Mouse (Mus musculus): ENCODE measurements around the gene Clcnka. TPM values are rescaled to one million over a fixed set of nuclear protein-coding genes. Genes with fewer than 3 reads are reported as not detected.

Clcnka gene
- total RNA-seq (2021), result not detected
- long read RNA-seq, experiment 1, result 0 reads
- long read RNA-seq, experiment 2, result 0 reads

DNA sequence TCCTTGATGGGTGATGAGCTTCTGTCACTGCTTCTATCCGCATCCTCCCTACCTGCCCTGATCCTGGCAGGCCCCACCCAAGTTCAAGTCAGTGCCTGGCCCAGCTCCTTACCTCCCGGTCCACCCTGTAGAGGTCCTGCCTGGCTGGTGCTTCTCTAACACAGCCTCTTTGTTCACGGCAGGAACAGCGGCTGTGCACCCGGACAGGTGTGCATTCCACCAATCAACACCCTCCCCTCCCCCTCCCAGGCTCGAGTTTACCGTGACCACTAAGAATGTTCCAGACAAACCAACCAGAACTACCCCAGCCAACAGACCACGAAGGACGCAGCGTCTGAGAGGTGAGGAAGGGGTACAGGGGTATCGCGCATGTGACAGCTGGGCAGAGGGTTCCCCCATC is at the start of gene Clcnka:
Clcnka (minus strand) TSS at position 180 of the 400 bp plus-strand sequence.
- DNase-seq, result no peak
- intact Hi-C loops (cut with DNase I), result loop anchor here (5.0 kb wide), 1 partner anchor 444 kb away; no protein-coding TSS in a partner anchor

DNA sequence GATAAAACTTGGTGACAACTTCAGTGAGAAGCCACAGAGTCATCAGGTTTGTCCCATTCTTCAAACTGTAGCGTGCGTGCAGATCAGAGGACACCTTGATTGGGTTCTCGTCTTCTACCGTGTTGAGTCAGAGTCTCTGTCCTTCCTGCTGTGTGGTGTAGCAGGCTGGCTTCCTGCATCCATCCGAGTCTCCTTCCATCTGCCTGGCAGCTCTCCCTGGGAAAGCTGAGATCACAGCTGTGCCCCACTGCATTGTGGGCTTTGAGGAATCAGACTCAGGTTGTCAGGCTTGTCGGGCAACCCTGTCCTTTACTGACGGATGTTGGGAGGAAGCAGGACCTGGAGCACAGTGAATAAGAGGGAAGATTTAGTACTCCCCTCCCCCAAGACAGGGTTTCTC is 47.7 kb upstream of the Clcnka start:
- DNase-seq, result no peak
- intact Hi-C loops (cut with DNase I), result no loop called here

DNA sequence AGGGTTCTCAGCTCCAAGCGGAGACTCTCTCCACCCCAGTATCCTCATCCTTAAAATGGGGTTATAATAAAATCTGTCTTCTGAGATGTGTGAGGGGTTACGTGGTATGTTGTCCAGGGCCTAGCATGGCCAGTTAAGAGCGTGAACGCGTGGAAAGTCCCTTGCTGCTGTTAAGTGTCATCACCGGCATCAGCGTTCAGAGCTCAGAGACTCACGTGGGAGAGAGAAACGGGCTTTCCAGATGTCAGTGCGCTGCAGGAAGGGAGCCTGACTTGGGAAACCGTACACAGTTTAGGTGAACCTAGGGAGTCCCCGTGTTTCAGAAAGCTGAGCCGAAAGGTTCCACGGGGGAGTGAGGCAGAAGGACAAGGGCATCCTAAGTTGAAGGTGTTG is 46.8 kb upstream of the Clcnka start:
- DNase-seq, result no peak
- intact Hi-C loops (cut with DNase I), result no loop called here

DNA sequence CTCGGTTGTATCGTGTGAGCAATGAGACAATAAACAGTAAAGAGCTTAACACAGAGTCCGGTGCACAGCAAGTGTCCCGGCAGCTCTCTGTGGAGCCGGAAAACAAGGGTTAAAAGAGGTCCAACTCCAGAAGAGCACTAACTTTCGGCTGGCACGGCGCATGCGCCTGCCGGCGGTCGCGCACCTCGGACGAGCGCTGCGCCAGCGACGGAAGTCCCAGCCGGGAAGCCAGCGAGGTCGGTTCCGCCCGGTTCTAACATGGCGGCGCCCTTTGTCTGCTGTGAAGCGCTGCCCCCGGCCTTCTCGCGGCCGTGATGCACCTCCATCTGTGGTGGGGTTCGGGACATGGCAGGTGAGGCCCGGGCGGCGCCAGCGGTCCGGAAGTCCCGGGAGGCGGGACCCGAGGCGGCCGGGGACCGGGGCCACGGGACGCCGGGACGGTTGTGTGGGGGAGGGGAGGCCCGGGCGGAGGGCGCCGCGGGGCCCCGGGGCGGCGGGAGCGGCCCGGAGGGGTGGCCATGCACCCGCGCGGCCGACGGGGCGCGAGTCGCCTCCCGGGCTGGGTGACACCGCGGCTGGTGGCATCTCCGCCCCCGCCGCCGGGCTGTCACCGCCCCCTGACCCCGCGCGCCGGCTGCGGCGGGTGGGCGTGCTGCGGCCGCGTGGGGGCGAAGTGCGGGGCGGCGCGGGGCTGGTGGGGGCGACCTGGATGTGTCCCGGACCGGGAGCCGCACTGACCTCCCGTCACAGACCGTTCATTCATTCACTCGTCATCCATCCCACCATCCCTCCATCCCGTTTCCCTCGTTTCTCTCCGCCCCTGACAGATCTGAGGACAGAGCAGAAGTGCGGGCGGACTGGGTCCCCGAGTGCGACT is 46.2 kb upstream of the Clcnka start, which contains the start of gene Zbtb17:
Zbtb17 (plus strand) TSS at position 204 of the 877 bp plus-strand sequence.
- peak; percentile 93 to 95 for DNase-seq
- intact Hi-C loops (cut with DNase I), result no loop called here

DNA sequence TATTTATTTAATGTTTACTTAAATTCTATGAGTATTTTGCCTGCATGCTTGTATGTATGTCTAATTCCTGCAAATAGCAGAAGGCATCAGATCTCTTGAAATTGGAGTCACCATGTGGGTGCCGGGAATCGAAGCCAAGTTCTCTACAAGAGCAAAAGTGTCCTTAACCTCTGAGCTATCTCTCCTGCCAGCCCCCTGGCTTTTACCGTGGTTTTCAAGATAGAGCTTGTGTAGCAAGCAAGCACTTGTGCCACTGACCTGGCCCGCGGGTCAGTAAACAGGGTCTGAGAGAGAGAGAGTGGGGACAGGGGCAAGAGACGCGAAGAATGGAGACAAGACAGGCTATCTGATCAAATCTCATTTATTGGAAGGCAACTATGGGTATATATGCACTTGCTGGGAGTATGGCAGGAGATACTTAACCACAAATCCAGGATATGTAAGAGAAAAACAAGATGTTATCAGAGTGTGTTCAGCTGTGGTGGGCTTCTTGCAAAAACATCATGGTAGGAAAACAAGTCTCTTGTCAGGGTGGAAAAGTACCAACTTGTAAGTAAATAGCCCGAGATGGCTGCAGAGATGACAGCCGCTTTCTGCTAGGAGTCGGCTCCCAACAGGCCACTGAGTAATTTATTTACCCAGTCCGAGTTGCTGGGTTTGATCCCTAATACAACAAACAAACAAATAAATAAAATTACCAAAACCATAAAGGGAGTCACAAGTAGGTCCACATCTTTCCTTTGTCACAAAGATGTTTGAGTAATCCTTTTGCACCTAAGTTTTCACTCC is 45.3 kb upstream of the Clcnka start:
- no peak for DNase-seq
- intact Hi-C loops (cut with DNase I), result no loop called here

DNA sequence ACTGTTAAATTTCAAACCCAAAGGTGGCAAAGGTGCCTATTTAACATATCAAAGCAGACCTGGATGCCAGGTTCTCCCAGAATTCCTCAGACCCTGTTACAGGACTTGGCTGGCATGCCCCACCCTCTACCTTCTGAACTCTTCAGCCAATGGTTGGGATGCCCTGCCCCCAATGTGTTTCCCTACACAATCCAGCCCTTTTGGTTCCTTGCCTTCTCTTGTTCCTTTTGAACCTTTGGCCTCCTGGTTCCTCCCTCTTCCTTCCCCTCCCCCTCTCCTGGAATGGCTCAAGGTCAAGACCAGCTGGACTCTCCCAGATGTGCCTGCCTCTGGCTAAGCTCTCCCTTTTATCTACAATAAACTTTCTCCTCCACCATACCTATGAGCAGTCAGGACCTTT is 42.4 kb upstream of the Clcnka start:
- intact Hi-C loops (cut with DNase I), result no loop called here
- DNase-seq, result no peak

DNA sequence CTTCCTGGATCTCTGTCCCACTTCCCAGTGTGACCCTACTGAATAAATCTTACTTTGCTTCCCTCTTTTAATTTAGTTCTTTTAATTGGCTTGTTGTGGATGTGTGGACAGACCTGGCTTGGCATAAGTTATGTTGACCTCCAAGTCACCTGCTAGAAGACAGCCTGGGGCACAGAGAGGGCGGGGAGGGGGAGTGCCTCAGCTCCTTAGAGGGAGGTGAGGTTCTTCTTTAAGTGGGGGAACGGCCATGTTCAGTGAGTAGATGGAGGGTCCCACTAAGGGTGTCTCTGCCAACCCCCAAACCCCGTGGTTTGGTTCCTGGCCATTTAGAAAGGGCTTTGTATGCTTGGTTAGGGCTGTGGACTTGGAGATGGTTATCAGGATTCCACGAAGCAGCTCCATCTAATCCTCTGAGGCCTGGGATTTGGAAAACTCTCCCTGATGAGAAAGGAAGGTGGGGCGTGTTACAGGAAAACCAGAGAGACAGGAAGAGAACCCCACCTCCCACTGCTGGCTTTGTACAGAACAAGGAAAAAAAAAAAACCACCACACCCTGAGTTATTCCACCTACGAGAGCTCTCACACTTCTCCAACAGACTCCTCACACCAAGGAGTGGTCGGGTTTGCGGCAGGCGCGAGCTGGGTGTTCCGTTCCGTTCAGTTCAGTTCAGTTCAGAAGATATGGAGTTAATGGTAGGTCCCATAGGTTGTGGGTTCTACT is 40.7 kb upstream of the Clcnka start:
- no peak for DNase-seq
- intact Hi-C loops (cut with DNase I), result no loop called here

DNA sequence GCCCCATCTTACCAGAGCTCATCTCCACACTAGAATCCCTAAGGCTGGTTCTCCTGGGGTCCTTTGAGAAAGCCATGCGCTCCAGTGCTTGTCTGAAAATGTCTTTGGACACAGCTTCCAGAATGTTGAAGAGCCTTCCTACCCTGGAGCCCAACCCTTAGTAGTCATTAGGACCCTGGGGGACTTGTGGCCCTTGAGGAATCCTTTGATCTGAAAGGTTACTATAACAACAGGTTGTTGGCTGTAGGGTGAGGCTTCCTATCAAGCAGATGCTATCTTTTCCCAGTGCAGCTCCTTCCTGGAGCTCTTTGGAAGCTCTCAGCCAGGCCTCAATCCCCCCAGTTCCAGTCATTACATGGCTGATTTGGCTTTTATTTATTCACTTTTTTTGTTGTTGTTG is 37.5 kb upstream of the Clcnka start, which contains the start of gene Srarp:
Srarp (minus strand) TSS at position 132 of the 400 bp plus-strand sequence.
- no peak for DNase-seq
- intact Hi-C loops (cut with DNase I), result no loop called here

DNA sequence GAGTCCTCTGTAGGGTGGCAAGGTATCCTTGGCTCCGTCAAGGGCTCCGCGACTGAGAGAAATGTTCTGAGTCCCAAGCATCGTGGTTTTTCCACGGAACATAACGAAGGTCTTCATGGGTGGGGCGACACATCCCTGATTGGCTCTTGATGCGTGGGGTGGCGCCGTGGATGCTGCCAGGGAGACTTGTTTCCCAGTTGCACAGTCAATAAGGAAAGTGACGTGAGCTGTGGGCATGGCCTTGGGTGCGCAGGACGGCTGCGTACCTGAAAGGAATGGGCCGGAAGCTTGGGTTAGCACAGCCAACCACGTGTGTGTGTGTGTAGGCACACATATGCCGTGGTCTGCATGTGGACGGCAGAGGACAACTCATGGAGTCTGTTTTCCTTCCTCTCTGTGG is 34.7 kb upstream of the Clcnka start:
- DNase-seq, result no peak
- intact Hi-C loops (cut with DNase I), result loop anchor here (5.0 kb wide), 1 partner anchor 54 kb away; no protein-coding TSS in a partner anchor

DNA sequence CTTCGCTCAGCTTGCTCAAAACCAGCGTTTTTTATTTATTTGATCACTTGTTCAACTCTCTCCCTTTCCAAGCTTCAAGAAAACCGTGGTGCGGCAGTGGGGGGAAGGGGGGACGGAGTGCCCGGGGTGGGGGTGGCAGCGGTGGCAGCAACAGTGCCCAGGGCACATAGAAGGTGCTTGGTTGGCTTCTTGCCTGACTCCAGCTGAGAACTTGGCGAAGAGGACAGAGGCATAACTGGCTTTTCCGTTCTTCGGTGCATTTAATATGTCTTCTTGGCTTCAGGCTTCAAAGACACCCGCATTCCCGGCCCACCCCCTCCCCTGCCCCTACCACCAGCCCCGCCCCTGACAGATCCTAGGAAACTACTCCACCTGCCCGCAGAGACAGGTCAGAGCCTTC is 34.1 kb upstream of the Clcnka start:
- DNase-seq, result no peak
- intact Hi-C loops (cut with DNase I), result loop anchor here (5.0 kb wide), 1 partner anchor 55 kb away; no protein-coding TSS in a partner anchor

DNA sequence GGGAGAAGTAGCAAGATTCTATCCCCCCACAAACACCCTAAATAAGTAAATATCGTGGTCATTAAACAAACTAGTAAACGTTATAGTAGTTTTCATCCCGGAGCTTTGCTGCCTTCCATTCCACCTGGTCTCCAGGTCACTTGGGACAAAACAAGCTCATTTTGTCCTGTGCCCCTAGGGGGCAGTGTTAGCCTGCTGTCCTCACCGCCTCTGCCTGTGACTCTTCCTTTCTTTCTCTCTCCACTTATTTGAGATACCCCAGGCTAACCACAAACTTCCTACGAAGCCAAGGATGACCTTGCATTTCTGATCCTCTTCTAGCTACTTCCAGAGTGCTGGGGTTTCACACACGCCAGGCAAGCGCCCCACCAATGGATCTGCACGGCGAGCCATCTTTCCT is 32.5 kb upstream of the Clcnka start:
- peak; percentile 82 to 86 for DNase-seq
- intact Hi-C loops (cut with DNase I), result loop anchor here (1.0 to 5.0 kb wide), 4 partner anchors 26 to 144 kb away; no protein-coding TSS in a partner anchor

DNA sequence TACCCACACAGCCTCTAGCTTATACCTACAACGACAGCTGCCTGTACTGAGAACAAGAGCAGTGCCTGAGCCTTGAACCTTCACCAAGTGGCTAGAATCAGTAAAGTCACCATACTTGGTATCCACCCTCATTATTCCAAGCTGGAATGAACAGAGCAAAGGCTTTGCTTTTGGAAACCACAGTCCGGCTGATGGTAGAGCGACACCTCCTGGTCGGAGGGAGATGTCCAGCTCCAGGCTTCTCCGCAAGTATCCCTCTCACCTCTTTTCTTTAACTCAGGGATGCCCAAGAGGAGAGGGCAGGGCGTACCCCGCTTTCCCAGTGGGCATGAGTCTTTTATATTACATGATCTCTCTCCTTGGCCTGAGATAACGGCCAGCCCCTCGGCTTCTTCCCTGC is 31.3 kb upstream of the Clcnka start:
- peak; percentile 51 to 66 for DNase-seq
- intact Hi-C loops (cut with DNase I), result loop anchor here (1.0 to 5.0 kb wide), 3 partner anchors 25 to 131 kb away; no protein-coding TSS in a partner anchor

DNA sequence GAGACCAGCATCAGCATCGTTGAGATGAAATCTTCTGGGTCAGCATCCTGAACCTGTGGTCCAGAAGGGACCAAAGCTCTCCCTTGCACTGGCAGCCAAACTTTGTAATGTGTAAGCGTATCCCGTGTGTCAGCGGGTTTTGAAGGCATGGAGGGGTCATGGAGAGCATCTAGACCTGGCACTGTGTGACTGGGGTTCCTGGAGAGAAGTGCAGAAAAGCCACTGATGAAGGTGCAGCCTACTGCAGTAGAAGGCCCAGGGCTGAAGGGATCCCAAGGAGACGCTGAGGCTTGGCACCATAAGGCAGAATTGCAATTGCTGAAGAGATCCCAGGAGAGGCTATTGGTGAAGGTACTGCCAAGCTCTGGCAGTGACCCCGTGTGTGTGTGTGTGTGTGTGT is 30.9 kb upstream of the Clcnka start:
- intact Hi-C loops (cut with DNase I), result no loop called here
- DNase-seq, result no peak

DNA sequence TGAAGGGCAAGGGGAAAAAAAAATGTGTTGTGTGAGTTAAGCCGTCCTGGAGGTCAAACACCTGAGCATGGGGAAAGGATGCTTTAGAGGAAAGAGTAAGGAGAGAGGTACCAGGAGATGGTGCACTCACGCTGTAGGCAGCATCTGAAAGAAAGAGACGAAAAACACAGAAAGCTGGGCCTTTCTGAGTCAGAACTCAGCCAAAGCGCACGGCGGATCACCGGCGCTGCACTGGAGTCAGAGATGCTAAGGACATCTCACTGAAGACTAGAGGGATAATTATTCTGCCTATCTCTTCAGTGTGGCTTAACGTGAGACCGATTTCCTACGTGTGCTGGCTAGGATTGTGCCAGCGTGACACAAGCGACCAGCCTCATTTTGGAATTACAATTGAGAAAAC is 29.4 kb upstream of the Clcnka start:
- no peak for DNase-seq
- intact Hi-C loops (cut with DNase I), result no loop called here

DNA sequence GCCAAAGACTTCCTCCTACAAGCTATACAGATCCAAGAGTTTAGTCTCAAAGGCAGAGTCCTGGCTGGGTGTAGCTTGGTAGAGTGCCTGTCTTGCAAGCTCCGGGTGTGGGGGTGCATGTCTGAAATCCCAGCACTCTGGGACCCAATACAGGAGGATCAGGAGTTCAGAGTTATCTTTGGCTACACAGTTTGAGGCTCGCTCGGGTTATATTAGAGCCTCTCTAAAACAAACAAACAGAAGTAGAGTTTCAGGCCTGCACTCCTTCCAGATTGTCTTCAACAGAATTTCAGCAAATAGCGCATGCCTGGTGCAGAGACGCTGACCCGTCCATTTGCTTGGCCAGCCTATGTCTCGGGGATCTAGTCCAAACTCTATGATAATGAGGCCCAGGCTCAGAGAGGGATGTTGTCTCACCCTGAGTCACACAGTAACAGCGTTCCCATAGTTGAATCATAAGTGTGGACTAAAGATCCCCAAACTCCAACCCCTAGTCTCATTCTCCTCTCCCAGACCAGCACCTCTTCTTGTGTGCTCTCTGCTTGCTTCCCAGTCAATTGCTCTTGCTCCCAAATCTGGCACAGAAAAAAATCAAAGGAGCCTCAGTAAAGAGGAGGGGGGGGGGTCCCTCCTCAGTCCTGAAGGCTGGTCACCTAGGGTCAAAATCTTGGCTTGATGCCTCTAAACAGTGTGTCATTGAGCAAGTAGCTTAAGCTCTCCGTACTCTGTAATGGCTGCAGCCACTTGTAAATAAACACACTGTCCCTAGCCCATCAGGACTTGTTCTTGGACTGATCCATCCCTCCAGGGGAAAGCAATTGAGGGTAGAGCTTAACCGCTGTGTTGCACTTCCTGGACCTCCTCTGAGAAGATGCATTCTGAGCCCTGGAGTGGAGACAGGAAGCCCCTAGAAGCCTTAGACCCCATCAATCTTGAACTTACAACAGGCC is 28.5 kb upstream of the Clcnka start:
- DNase-seq, result no peak
- intact Hi-C loops (cut with DNase I), result no loop called here

DNA sequence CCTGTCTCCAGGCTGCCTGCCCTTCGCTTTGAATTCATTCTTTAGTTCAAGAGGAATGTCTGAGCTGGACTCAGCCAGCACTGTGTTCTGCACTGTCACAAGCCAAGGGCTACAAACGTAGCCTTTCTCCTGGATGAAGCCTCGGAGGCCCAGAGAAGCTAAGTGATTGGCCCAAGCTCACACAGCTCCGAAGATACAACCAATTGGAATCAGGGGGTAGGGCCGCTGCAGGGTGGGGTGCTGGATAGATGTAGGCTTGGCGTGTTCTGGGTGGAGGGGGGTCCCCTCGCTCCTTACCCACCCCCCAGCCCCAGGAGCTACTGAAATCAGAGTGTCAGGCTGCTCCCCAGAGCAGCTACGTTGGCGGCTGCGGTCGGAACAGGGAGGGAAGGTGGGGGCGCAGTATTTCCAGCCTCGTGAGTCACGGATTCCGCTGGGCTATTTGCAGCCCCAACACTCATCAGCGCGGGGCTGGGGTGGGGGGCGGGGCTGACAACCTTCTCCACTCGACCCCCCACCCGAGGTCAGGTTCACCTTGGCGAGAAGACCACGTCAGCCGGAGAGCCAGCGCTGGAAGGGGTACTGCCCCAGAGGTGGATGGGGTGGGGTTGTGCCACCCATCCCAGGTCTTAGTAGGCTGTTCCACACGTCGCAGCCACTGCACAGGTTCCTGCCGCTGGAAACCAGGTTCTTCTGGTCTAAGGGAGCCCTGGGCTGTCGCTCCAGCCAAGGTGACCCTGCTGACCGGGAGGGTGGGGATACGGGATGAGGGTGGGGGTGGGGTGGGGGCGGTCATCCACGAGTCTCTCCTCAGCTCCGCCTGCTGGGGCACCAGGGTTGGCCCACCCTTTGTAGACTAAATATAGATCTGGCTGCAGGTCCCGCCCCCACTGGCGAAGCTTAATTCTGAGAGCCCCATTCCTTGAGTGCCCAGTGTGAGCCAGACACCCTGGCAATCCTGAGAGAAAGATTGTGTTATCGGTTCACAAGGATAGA is 27.3 kb upstream of the Clcnka start:
- DNase-seq, result peak; percentile 69 to 74
- intact Hi-C loops (cut with DNase I), result no loop called here

DNA sequence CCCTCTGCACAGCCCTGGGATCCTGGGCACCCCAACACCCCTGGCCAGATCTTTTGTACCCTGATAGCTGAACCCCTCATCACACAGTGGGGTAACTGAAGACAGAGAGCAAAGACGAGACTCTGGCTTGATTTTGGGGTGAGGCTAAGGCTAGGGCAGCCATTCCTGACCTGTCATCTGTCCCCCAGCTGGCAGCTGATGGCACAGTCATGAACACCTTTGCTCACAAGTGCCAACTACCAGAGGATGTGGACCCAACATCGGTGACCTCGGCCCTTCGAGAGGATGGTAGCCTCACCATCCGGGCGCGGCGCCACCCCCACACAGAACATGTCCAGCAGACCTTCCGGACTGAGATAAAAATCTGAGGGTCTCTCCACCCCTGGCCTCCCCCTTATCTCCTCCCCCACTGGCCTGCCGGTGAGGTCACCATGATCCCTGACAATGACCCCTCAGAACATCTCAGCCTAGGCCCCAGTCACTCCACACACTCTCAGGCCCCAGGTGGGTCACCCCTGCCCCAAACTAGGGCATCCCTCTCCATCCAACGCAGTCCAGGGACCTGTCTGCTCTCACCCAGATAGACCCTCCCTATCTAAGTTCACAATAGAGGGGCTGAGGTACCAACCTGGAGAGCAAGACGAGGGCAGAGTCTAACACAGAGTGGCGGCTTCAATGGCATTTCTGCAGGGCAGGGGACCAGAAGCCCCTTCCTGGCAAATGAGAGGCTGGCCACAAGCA is 25.3 kb upstream of the Clcnka start:
- DNase-seq, result no peak
- intact Hi-C loops (cut with DNase I), result no loop called here
